Mouse (Mus musculus) cortical plate, adult 2 months (tissue): ENCODE measurements at regions not wholly inside any gene's neighbourhood (a gene's known extent, or its start where the extent isn't known, plus 50 kb on each side); places are given as distances from the start of the nearest gene placed in this dataset.

Source experiments
- CTCF ChIP-seq: fragments of 200-500 bp; IDR thresholded peaks from 2 replicates; pipeline ENCODE4 v1.5.1; 2011; ENCODE audit warnings: mild to moderate bottlenecking, control low read depth, low read length; ENCODE audit not compliant: insufficient read depth; ENCODE audit errors: extremely low read depth
- POLR2A ChIP-seq: fragments of 200-500 bp; IDR thresholded peaks from 2 replicates; pipeline ENCODE4 v1.6.1; 2011; ENCODE audit warnings: mild to moderate bottlenecking, low read length, control low read depth; ENCODE audit not compliant: insufficient read depth; ENCODE audit errors: extremely low read depth

DNA sequence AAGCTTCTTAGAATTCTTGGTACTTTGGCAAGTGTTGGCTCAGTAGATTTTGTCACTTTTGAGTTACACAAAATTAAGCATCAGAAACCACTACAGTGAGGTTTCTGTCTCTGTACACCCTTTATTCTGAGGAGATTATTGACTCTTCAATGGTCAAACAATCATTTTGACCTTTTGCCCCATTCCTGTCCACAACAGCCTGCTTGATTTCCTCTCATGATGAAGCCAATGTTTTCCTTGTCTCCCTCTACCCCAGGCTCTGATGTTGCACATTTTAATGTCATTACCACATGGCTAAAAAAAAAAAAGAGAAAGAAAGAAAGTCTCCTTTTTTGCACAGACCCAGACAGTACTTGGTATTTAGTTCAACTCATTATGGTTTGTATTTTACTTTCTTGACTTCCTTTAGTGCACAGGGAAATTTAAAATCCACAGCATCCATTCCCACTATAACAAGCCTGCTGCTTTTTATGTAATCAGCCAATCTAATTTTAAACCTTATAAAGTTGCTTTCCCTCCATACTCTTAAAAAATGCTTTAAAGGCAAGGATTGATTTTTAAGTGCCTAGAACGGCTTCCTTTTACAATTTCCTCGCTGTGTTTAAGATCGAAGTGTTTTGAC is 452.8 kb upstream of the Flrt2 start:
- TF ChIP-seq POLR2A = no peak
- TF ChIP-seq CTCF = no peak
